Mouse (Mus musculus) T-helper 2 cell (primary cell): ENCODE measurements at regions not wholly inside any gene's neighbourhood (a gene's known extent, or its start where the extent isn't known, plus 50 kb on each side); places are given as distances from the start of the nearest gene placed in this dataset.

Source experiments
- in situ Hi-C: fragments of 300-600 bp; cut with MboI, MseI; formaldehyde crosslinking; loops from one replicate; pipeline ENCODE4 v1.15.1; 2025; ENCODE audit warnings: high pct_unique_total_duplicates

- in situ Hi-C loops, result no loop called here
Measured at GRCm38 (mm10) chr5:91198620-91199019, 59.2 kb downstream of the Areg start.

GRCm38 (mm10) chr5:91200448-91200847 is 61.0 kb downstream of the Areg start:
- in situ Hi-C loops, result no loop called here

- in situ Hi-C loops, result no loop called here
Measured at GRCm38 (mm10) chr5:91204225-91205005, 65.0 kb downstream of the Areg start.

GRCm38 (mm10) chr5:91205350-91205880 is 66.0 kb downstream of the Areg start:
- in situ Hi-C loops, result no loop called here

- in situ Hi-C loops, result no loop called here
Measured at GRCm38 (mm10) chr5:91206569-91207490, 67.4 kb downstream of the Areg start.

GRCm38 (mm10) chr5:91220174-91220573 is 80.8 kb downstream of the Areg start:
- in situ Hi-C loops, result no loop called here

- in situ Hi-C loops, result no loop called here
Measured at GRCm38 (mm10) chr5:91241656-91242055, 102.3 kb downstream of the Areg start.

GRCm38 (mm10) chr5:91247444-91247843 is 108.0 kb downstream of the Areg start:
- in situ Hi-C loops, result no loop called here

GRCm38 (mm10) chr5:91261895-91262294 is 122.5 kb downstream of the Areg start:
- in situ Hi-C loops, result no loop called here

GRCm38 (mm10) chr5:91262526-91262925 is 123.1 kb downstream of the Areg start:
- in situ Hi-C loops, result no loop called here

GRCm38 (mm10) chr5:91270747-91271146 is 131.3 kb downstream of the Areg start:
- in situ Hi-C loops, result loop anchor here (10.0 kb wide), 1 partner anchor 986 kb away; no protein-coding TSS in a partner anchor

GRCm38 (mm10) chr5:91271416-91271815 is 131.4 kb downstream of the Btc start:
- in situ Hi-C loops, result loop anchor here (10.0 kb wide), 1 partner anchor 987 kb away; no protein-coding TSS in a partner anchor

GRCm38 (mm10) chr5:91274411-91274810 is 128.4 kb downstream of the Btc start:
- in situ Hi-C loops, result loop anchor here (10.0 kb wide), 1 partner anchor 990 kb away; no protein-coding TSS in a partner anchor

- in situ Hi-C loops, result loop anchor here (10.0 kb wide), 1 partner anchor 994 kb away; no protein-coding TSS in a partner anchor
Measured at GRCm38 (mm10) chr5:91278466-91278865, 124.3 kb downstream of the Btc start.

GRCm38 (mm10) chr5:91279464-91279863 is 123.3 kb downstream of the Btc start:
- in situ Hi-C loops, result loop anchor here (10.0 kb wide), 1 partner anchor 995 kb away; no protein-coding TSS in a partner anchor

GRCm38 (mm10) chr5:91282969-91283368 is 119.8 kb downstream of the Btc start:
- in situ Hi-C loops, result loop anchor here (10.0 kb wide), 1 partner anchor 808 kb away; no protein-coding TSS in a partner anchor

- in situ Hi-C loops, result no loop called here
Measured at GRCm38 (mm10) chr5:91293073-91293472, 109.7 kb downstream of the Btc start.

GRCm38 (mm10) chr5:91294957-91295356 is 107.8 kb downstream of the Btc start:
- in situ Hi-C loops, result no loop called here

GRCm38 (mm10) chr5:91297068-91297467 is 105.7 kb downstream of the Btc start:
- in situ Hi-C loops, result no loop called here

GRCm38 (mm10) chr5:91302114-91302513 is 100.7 kb downstream of the Btc start:
- in situ Hi-C loops, result no loop called here

- in situ Hi-C loops, result no loop called here
Measured at GRCm38 (mm10) chr5:91302943-91303342, 99.9 kb downstream of the Btc start.

GRCm38 (mm10) chr5:91303702-91304101 is 99.1 kb downstream of the Btc start:
- in situ Hi-C loops, result no loop called here
